Comparison of ENCODE assay signal across 8 mouse cellular contexts in the genomic region with DNA sequence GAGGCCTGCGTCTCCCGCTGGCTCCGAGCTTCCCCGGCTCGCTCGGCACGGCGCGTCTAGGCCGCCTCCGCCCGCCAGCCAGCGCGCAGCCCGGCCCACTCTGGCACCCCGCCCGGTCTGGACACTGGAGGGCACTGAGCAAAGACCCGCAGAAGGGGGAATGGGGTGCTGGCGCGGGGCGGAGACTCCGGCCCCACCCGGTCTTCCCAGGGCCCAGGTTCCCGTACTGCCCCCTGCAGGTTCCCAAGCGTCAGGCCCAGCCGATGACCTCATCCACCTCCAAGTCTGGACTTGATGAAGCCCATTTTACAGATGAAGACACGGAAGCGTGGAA. TPM values are rescaled to one million over a fixed set of nuclear protein-coding genes. Genes with fewer than 3 reads are reported as not detected.
DNase-seq lines count a peak whose midpoint lies in the region; ATAC-seq and TF ChIP-seq lines count a peak whose summit lies in the region.

No protein-coding gene starts in this region.

- no peaks in the 10 kb centered on the region; the same call in 1 of the 2 replicates for H3K79me2 ChIP-seq in MEL (ENCODE audit: control insufficient read depth, insufficient read depth, low read length, poor library complexity)

- no peak for TF ChIP-seq EP300 in MEL (IDR thresholded peaks at IDR 0.05; ENCODE audit: low read depth in 1 of 2, low read length in 2 of 2)

- no peaks in the 10 kb centered on the region for H3K9me3 ChIP-seq in MEL (replicated peaks; ENCODE audit: insufficient read depth, low read length)
- H3K9me3 ChIP-seq in forebrain, embryonic 16.5 days (ENCODE audit: control insufficient read depth, low read length): peaks cover 3% of the 10 kb centered on the region; the same call in 1 of the 2 replicates
- no peaks in the 10 kb centered on the region for H3K9me3 ChIP-seq in lung, embryonic 14.5 days (ENCODE audit: low read depth, low read length)

- peaks cover 0 to 6% of the 10 kb centered on the region in 2 experiments; a peak in 1 of 4 replicates for H3K36me3 ChIP-seq in MEL (ENCODE audit: control insufficient read depth in 1 of 2, insufficient read depth in 2 of 2, low read length in 2 of 2)
- no peaks in the 10 kb centered on the region for H3K36me3 ChIP-seq in forebrain, embryonic 16.5 days (ENCODE audit: control insufficient read depth, insufficient read depth)
- H3K36me3 ChIP-seq in lung, embryonic 14.5 days (ENCODE audit: insufficient read depth): no peaks in the 10 kb centered on the region
- H3K36me3 ChIP-seq in thymus, adult 2 months (ENCODE audit: control insufficient read depth, insufficient read depth, low read length): no peaks in the 10 kb centered on the region

- 3% methylated on average over 28 of the region's 28 CpGs for WGBS in cerebellum, adult 2 months
- WGBS in forebrain, embryonic 16.5 days: 5% methylated on average over 28 of the region's 28 CpGs
- WGBS in lung, embryonic 14.5 days: 6% methylated on average over 28 of the region's 28 CpGs
- 4% methylated on average over 28 of the region's 28 CpGs for WGBS in olfactory bulb, adult 2 months
- 3% methylated on average over 28 of the region's 28 CpGs for WGBS in thymus, adult 2 months

- H3K27ac ChIP-seq in MEL (ENCODE audit: control insufficient read depth, low read depth, low read length): peak overlapping the region; percentile 75
- H3K27ac ChIP-seq in cerebellum, adult 2 months (ENCODE audit: insufficient read depth, low read length): peak overlapping the region; percentile 27
- no peak overlapping the region for H3K27ac ChIP-seq in forebrain, embryonic 16.5 days (ENCODE audit: low read length)
- peak overlapping the region; percentile 80 for H3K27ac ChIP-seq in lung, embryonic 14.5 days (ENCODE audit: low read depth)
- peak overlapping the region; percentile 34 for H3K27ac ChIP-seq in olfactory bulb, adult 2 months (ENCODE audit: insufficient read depth, low read depth, low read length)
- 0 out of 2 replicates have a peak overlapping the region, but pooled peaks have one; percentile 4 for H3K27ac ChIP-seq in thymus, adult 2 months (ENCODE audit: control insufficient read depth, insufficient read depth, low read length)

- peak overlapping the region; percentile 87 for H3K9ac ChIP-seq in MEL (ENCODE audit: control insufficient read depth, low read depth, low read length, poor library complexity, severe bottlenecking)
- H3K9ac ChIP-seq in forebrain, embryonic 16.5 days (replicated peaks; ENCODE audit: low read depth, low read length): peak overlapping the region; percentile 71
- peak overlapping the region; percentile 79 for H3K9ac ChIP-seq in lung, embryonic 14.5 days

- peak; percentile 75 for ATAC-seq in forebrain, embryonic 16.5 days
- ATAC-seq in lung, embryonic 14.5 days (ENCODE audit: insufficient read depth): peak; percentile 95

- H3K27me3 ChIP-seq in MEL (ENCODE audit: control insufficient read depth in 1 of 2, insufficient read depth in 2 of 2, low read length in 2 of 2): no peaks in the 10 kb centered on the region
- no peaks in the 10 kb centered on the region for H3K27me3 ChIP-seq in cerebellum, adult 2 months (ENCODE audit: control insufficient read depth, insufficient read depth, low read length)
- no peaks in the 10 kb centered on the region for H3K27me3 ChIP-seq in forebrain, embryonic 16.5 days (replicated peaks; ENCODE audit: control insufficient read depth, insufficient read depth, low read length)
- H3K27me3 ChIP-seq in lung, embryonic 14.5 days (ENCODE audit: insufficient read depth, low read length): no peaks in the 10 kb centered on the region
- H3K27me3 ChIP-seq in thymus, adult 2 months (ENCODE audit: control insufficient read depth, insufficient read depth, low read length): no peaks in the 10 kb centered on the region

- peak overlapping the region; percentile 66 to 77 for H3K4me3 ChIP-seq in MEL (ENCODE audit: control insufficient read depth in 1 of 2, insufficient read depth in 1 of 2, low read depth in 2 of 2, low read length in 2 of 2)
- peak overlapping the region; percentile 47 for H3K4me3 ChIP-seq in cerebellum, adult 2 months (replicated peaks; ENCODE audit: insufficient read depth, low read depth, low read length)
- H3K4me3 ChIP-seq in forebrain, embryonic 16.5 days (replicated peaks; ENCODE audit: low read length): peak overlapping the region; percentile 45
- H3K4me3 ChIP-seq in lung, embryonic 14.5 days (ENCODE audit: low read depth, low read length): peak overlapping the region; percentile 53
- peak overlapping the region; percentile 50 for H3K4me3 ChIP-seq in olfactory bulb, adult 2 months (ENCODE audit: insufficient read depth, low read depth, low read length)
- peak overlapping the region; percentile 65 for H3K4me3 ChIP-seq in thymus, adult 2 months (ENCODE audit: control insufficient read depth, insufficient read depth, low read length)

- DNase-seq in MEL (ENCODE audit: low read depth, low spot score): peak; percentile 92
- peak; percentile 85 to 87 for DNase-seq in cerebellum, adult 2 months
- DNase-seq in heart, postnatal 4 days: peak; percentile 95
- DNase-seq in layer of hippocampus, adult 8-10 months (ENCODE audit: low spot score in 2 of 2): peak; percentile 72 to 76
- DNase-seq in lung, embryonic 14.5 days: peak; percentile 95
- peak; percentile 86 for DNase-seq in thymus, adult 2 months

- peak; percentile 59 to 88 (median 70); a peak in 5 of 6 replicates for TF ChIP-seq CTCF in MEL (IDR thresholded peaks at IDR 0.05 in 2 of 3, conservative IDR thresholded peaks at IDR 0.05 in 1 of 3; ENCODE audit: control insufficient read depth in 1 of 3, insufficient read depth in 1 of 3, low read depth in 2 of 3, low read length in 3 of 3, poor library complexity in 1 of 3, severe bottlenecking in 1 of 3)
- peak; percentile 64; the same call in 1 of the 2 replicates for TF ChIP-seq CTCF in cerebellum, adult 2 months (IDR thresholded peaks at IDR 0.05; ENCODE audit: borderline replicate concordance, insufficient read depth, low read depth, low read length)
- TF ChIP-seq CTCF in lung, embryonic 14.5 days (IDR thresholded peaks at IDR 0.05; ENCODE audit: low read depth): peak; percentile 75
- peak; percentile 65; the same call in 1 of the 2 replicates for TF ChIP-seq CTCF in olfactory bulb, adult 2 months (IDR thresholded peaks at IDR 0.05; ENCODE audit: insufficient read depth, low read depth, low read length)
- peak; percentile 91; the same call in 1 of the 2 replicates for TF ChIP-seq CTCF in thymus, adult 2 months (IDR thresholded peaks at IDR 0.05; ENCODE audit: borderline replicate concordance, control insufficient read depth, extremely low read depth, insufficient read depth, low read length, poor library complexity)

- peaks cover 0 to 8% of the 10 kb centered on the region in 2 experiments; a peak in 1 of 4 replicates for H3K4me1 ChIP-seq in MEL (ENCODE audit: control insufficient read depth in 1 of 2, insufficient read depth in 2 of 2, low read length in 2 of 2)
- H3K4me1 ChIP-seq in cerebellum, adult 2 months (ENCODE audit: control insufficient read depth, insufficient read depth, low read length): 0 out of 2 replicates have a peak, but pooled peaks cover 2% of the 10 kb centered on the region
- peaks cover 20% of the 10 kb centered on the region for H3K4me1 ChIP-seq in forebrain, embryonic 16.5 days (replicated peaks; ENCODE audit: control insufficient read depth, insufficient read depth, low read length)
- peaks cover 10% of the 10 kb centered on the region for H3K4me1 ChIP-seq in lung, embryonic 14.5 days (ENCODE audit: insufficient read depth)
- H3K4me1 ChIP-seq in olfactory bulb, adult 2 months (ENCODE audit: control insufficient read depth, insufficient read depth, low read length): peaks cover 24% of the 10 kb centered on the region
- peaks cover 15% of the 10 kb centered on the region for H3K4me1 ChIP-seq in thymus, adult 2 months (replicated peaks; ENCODE audit: control insufficient read depth, insufficient read depth, low read length)

- TF ChIP-seq POLR2A in MEL (IDR thresholded peaks at IDR 0.05; ENCODE audit: control insufficient read depth in 1 of 2, insufficient read depth in 1 of 2, low read depth in 1 of 2, low read length in 2 of 2, poor library complexity in 1 of 2): peak; percentile 27 to 76; a peak in 1 of 4 replicates
- TF ChIP-seq POLR2A in cerebellum, adult 2 months (IDR thresholded peaks at IDR 0.05; ENCODE audit: borderline replicate concordance, insufficient read depth, low read length): no peak
- peak; percentile 36; the same call in 1 of the 2 replicates for TF ChIP-seq POLR2A in olfactory bulb, adult 2 months (IDR thresholded peaks at IDR 0.05; ENCODE audit: insufficient read depth, low read depth, low read length)
- TF ChIP-seq POLR2A in thymus, adult 2 months (IDR thresholded peaks at IDR 0.05; ENCODE audit: control insufficient read depth, extremely low read depth, insufficient read depth, low read length, poor library complexity): peak; percentile 3; the same call in 1 of the 2 replicates

- H3K4me2 ChIP-seq in forebrain, embryonic 16.5 days (ENCODE audit: low read length): peak overlapping the region; percentile 52
- H3K4me2 ChIP-seq in lung, embryonic 14.5 days: peak overlapping the region; percentile 79

- peak; percentile 16 for TF ChIP-seq RAD21 in MEL (IDR thresholded peaks at IDR 0.05; ENCODE audit: low read depth, low read length)

RNA-seq across cellular contexts. Expression of gene Nlrx1, which starts 0.4 kb away (rescaled TPM):
- total RNA-seq in MEL (2012; rRNA removed): 1.2 and 1.5 TPM in 2 replicates
- polyA plus RNA-seq in MEL (2012; ENCODE audit: insufficient read depth in 1 of 2, insufficient read length in 2 of 2, low read depth in 1 of 2, low replicate concordance in 2 of 2, missing spikeins in 1 of 2): 1 to 10 TPM in 1 of 2 experiments, not detected in 1; 7.0 TPM
- 7.9 and 9.9 TPM in 2 replicates for polyA plus RNA-seq in cerebellum, adult 2 months (2012; rRNA removed)
- 4.3 and 5.2 TPM in 2 replicates for polyA plus RNA-seq in forebrain, embryonic 16.5 days (2015; fragmentation: Nextera tagmentation; extraction: Ambion mirVana)
- 10 to 100 TPM; 13.8 to 15.3 TPM for total RNA-seq in heart, postnatal 4 days (2021)
- total RNA-seq in layer of hippocampus, adult 8-10 months (2022): 10 to 100 TPM in 3 of 4 experiments, 1 to 10 TPM in 1; 8.7 to 13.1 (median 10.5) TPM
- polyA plus RNA-seq in lung, embryonic 14.5 days (2014; fragmentation: Nextera tagmentation; extraction: Ambion mirVana): 9.2 and 9.6 TPM in 2 replicates
- not detected in 2 replicates for polyA plus RNA-seq in olfactory bulb, adult 2 months (2012; ENCODE audit: insufficient read depth, insufficient read length, low replicate concordance, missing spikeins)
- polyA plus RNA-seq in thymus, adult 2 months (2012; rRNA removed): 13.4 and 16.2 TPM in 2 replicates

RNA-seq across cellular contexts. Expression of gene Pdzd3, which starts 16.7 kb away (rescaled TPM):
- not detected in 2 replicates for total RNA-seq in MEL (2012; rRNA removed)
- polyA plus RNA-seq in MEL (2012; ENCODE audit: insufficient read depth in 1 of 2, insufficient read length in 2 of 2, low read depth in 1 of 2, low replicate concordance in 2 of 2, missing spikeins in 1 of 2): under 1 TPM in 1 of 2 experiments, not detected in 1; 0.06 TPM
- polyA plus RNA-seq in cerebellum, adult 2 months (2012; rRNA removed): 0.08 and 0.19 TPM in 2 replicates
- 0.53 and 0.73 TPM in 2 replicates for polyA plus RNA-seq in forebrain, embryonic 16.5 days (2015; fragmentation: Nextera tagmentation; extraction: Ambion mirVana)
- 1 to 10 TPM in 1 of 2 experiments, under 1 TPM in 1; 0.92 to 1.0 TPM for total RNA-seq in heart, postnatal 4 days (2021)
- total RNA-seq in layer of hippocampus, adult 8-10 months (2022): 1 to 10 TPM in 3 of 4 experiments, under 1 TPM in 1; 0.49 to 2.0 (median 1.1) TPM
- 0.11 and 0.13 TPM in 2 replicates for polyA plus RNA-seq in lung, embryonic 14.5 days (2014; fragmentation: Nextera tagmentation; extraction: Ambion mirVana)
- not detected in 2 replicates for polyA plus RNA-seq in olfactory bulb, adult 2 months (2012; ENCODE audit: insufficient read depth, insufficient read length, low replicate concordance, missing spikeins)
- polyA plus RNA-seq in thymus, adult 2 months (2012; rRNA removed): 0.55 and 0.59 TPM in 2 replicates

RNA-seq across cellular contexts. Expression of gene Abcg4, which starts 20.4 kb away (rescaled TPM):
- 2.5 and 4.1 TPM in 2 replicates for total RNA-seq in MEL (2012; rRNA removed)
- 10 to 100 TPM in 1 of 2 experiments, not detected in 1; 17.1 TPM for polyA plus RNA-seq in MEL (2012; ENCODE audit: insufficient read depth in 1 of 2, insufficient read length in 2 of 2, low read depth in 1 of 2, low replicate concordance in 2 of 2, missing spikeins in 1 of 2)
- polyA plus RNA-seq in cerebellum, adult 2 months (2012; rRNA removed): 105 and 120 TPM in 2 replicates
- polyA plus RNA-seq in forebrain, embryonic 16.5 days (2015; fragmentation: Nextera tagmentation; extraction: Ambion mirVana): 16.9 and 21.8 TPM in 2 replicates
- total RNA-seq in heart, postnatal 4 days (2021): 1 to 10 TPM; 1.2 to 1.5 TPM
- 10 to 100 TPM; 69.2 to 77.6 (median 71.1) TPM for total RNA-seq in layer of hippocampus, adult 8-10 months (2022)
- 2.4 and 2.7 TPM in 2 replicates for polyA plus RNA-seq in lung, embryonic 14.5 days (2014; fragmentation: Nextera tagmentation; extraction: Ambion mirVana)
- polyA plus RNA-seq in olfactory bulb, adult 2 months (2012; ENCODE audit: insufficient read depth, insufficient read length, low replicate concordance, missing spikeins): not detected in 2 replicates
- 1.2 and 2.7 TPM in 2 replicates for polyA plus RNA-seq in thymus, adult 2 months (2012; rRNA removed)

RNA-seq across cellular contexts. Expression of gene Ccdc153, which starts 27.5 kb away (rescaled TPM):
- not detected in 2 replicates for total RNA-seq in MEL (2012; rRNA removed)
- not detected for polyA plus RNA-seq in MEL (2012; ENCODE audit: insufficient read depth in 1 of 2, insufficient read length in 2 of 2, low read depth in 1 of 2, low replicate concordance in 2 of 2, missing spikeins in 1 of 2)
- polyA plus RNA-seq in cerebellum, adult 2 months (2012; rRNA removed): 3.7 and 7.0 TPM in 2 replicates
- polyA plus RNA-seq in forebrain, embryonic 16.5 days (2015; fragmentation: Nextera tagmentation; extraction: Ambion mirVana): 0.48 TPM in 1 of 2 replicates, not detected in the other
- not detected for total RNA-seq in heart, postnatal 4 days (2021)
- total RNA-seq in layer of hippocampus, adult 8-10 months (2022): 10 to 100 TPM in 1 of 4 experiments, 1 to 10 TPM in 3; 2.4 to 10.2 (median 4.0) TPM
- polyA plus RNA-seq in lung, embryonic 14.5 days (2014; fragmentation: Nextera tagmentation; extraction: Ambion mirVana): not detected in 2 replicates
- not detected in 2 replicates for polyA plus RNA-seq in olfactory bulb, adult 2 months (2012; ENCODE audit: insufficient read depth, insufficient read length, low replicate concordance, missing spikeins)
- polyA plus RNA-seq in thymus, adult 2 months (2012; rRNA removed): 6.1 and 13.0 TPM in 2 replicates

RNA-seq across cellular contexts. Expression of gene Cbl, which starts 34.1 kb away (rescaled TPM):
- total RNA-seq in MEL (2012; rRNA removed): 9.1 and 14.9 TPM in 2 replicates
- polyA plus RNA-seq in MEL (2012; ENCODE audit: insufficient read depth in 1 of 2, insufficient read length in 2 of 2, low read depth in 1 of 2, low replicate concordance in 2 of 2, missing spikeins in 1 of 2): 10 to 100 TPM; 36.8 to 41.1 TPM
- polyA plus RNA-seq in cerebellum, adult 2 months (2012; rRNA removed): 14.5 and 15.3 TPM in 2 replicates
- polyA plus RNA-seq in forebrain, embryonic 16.5 days (2015; fragmentation: Nextera tagmentation; extraction: Ambion mirVana): 26.3 and 27.1 TPM in 2 replicates
- 10 to 100 TPM; 28.5 to 28.8 TPM for total RNA-seq in heart, postnatal 4 days (2021)
- 10 to 100 TPM; 58.7 to 75.3 (median 65.0) TPM for total RNA-seq in layer of hippocampus, adult 8-10 months (2022)
- 20.9 and 21.9 TPM in 2 replicates for polyA plus RNA-seq in lung, embryonic 14.5 days (2014; fragmentation: Nextera tagmentation; extraction: Ambion mirVana)
- 80.7 and 279 TPM in 2 replicates for polyA plus RNA-seq in olfactory bulb, adult 2 months (2012; ENCODE audit: insufficient read depth, insufficient read length, low replicate concordance, missing spikeins)
- 132 and 194 TPM in 2 replicates for polyA plus RNA-seq in thymus, adult 2 months (2012; rRNA removed)
